Mouse (Mus musculus) mouse embryonic stem cell (cell line): ENCODE data around the gene 1700009N14Rik.

Experiments
- in situ Hi-C, 2 experiments: fragments of 300-500 bp; cut with MboI; formaldehyde crosslinking; loops; 1 replicate in 1 of 2; 3 replicates in 1 of 2; pipeline ENCODE4 v1.14.3; 2019 to 2020; ENCODE audit warnings: low sequenced_read_pairs in 2 of 2, low pct_unique_long_range_greater_than_20kb in 1 of 2, mixed read lengths in 1 of 2; ENCODE audit not compliant: unreplicated experiment in 1 of 2

1700009N14Rik gene

GRCm38 (mm10) chr4:39450069-39450468, at the start of gene 1700009N14Rik:
Gene 1700009N14Rik, plus strand, starts transcription at chr4:39450295.
- in situ Hi-C loops: no loop called here

GRCm38 (mm10) chr4:39437870-39438367, 12.2 kb upstream of the 1700009N14Rik start:
- in situ Hi-C loops: no loop called here

GRCm38 (mm10) chr4:39474291-39474690, 24.2 kb downstream of the 1700009N14Rik start:
- in situ Hi-C loops: no loop called here

GRCm38 (mm10) chr4:39486393-39486792, 36.3 kb downstream of the 1700009N14Rik start:
- in situ Hi-C loops: no loop called here

GRCm38 (mm10) chr4:39493596-39493995, 43.5 kb downstream of the 1700009N14Rik start:
- in situ Hi-C loops: no loop called here

- in situ Hi-C loops: no loop called here
These were observed 45.8 kb downstream of the 1700009N14Rik start for GRCm38 (mm10) chr4:39495875-39496274.
